Mouse (Mus musculus) right cerebral cortex, postnatal 4 days (tissue): ENCODE measurements around the gene Osm.
A peak's percentile ranks its signal among the peaks of the same experiment; 100 is the strongest.

Experiments
- DNase-seq: peaks from one replicate; pipeline ENCODE4 v3.0.0-alpha.2; 2022

The Osm gene

GRCm38 (mm10) chr11:4241180-4241579 lies 5.0 kb downstream of the Osm start:
- no peak for DNase-seq

DNA sequence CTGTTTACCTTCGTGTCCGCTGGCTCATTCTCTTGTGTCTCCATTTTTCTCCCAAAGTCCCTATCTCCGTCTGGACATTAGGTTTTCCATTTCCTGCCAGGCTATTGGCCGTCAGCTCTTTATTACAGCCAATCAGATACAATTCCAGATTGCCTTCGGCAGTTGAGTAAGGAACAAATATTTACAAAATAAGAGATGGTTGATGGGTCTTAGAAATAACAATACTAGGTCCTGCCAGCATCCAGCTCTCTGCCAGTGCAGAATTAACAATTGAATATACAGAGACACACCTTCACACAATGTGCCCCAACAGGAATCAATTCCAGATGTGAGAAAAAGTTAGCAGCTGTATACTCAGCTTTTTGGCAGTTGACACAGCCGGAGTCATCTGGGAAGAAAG lies 9.9 kb downstream of the Osm start:
- DNase-seq, result no peak

GRCm38 (mm10) chr11:4246623-4247022 lies 10.4 kb downstream of the Osm start:
- no peak for DNase-seq

- no peak for DNase-seq
These were observed 11.2 kb downstream of the Osm start for GRCm38 (mm10) chr11:4247201-4247959.

- no peak for DNase-seq
These were observed 12.9 kb downstream of the Osm start for GRCm38 (mm10) chr11:4249151-4249550.

DNA sequence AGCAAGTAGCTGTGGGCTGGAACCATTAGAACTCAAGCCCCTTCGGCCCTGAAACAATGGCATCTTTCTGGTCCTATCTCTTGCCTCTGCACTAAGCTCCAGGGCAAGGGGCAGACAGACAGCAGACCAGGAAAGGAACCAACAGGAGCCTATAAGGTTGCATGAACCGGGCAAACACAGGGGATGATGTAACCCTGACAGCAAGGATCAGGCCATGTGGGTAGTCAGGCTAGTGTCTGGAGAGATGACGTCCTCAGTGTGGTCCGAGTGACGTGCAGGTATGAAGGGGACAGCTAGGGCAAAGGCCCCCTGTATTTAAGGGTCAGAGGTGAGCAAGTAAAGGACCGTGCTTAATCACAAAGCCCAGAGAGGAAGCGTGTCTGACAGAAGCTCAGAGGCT lies 14.1 kb downstream of the Osm start:
- DNase-seq, result no peak

GRCm38 (mm10) chr11:4251376-4251775 lies 15.2 kb downstream of the Osm start:
- no peak for DNase-seq

GRCm38 (mm10) chr11:4252886-4253285 lies 16.7 kb downstream of the Osm start:
- DNase-seq, result no peak

- no peak for DNase-seq
These were observed 20.8 kb downstream of the Osm start, which contains the start of gene Lif for GRCm38 (mm10) chr11:4256846-4257607. TSS of gene Lif (plus strand) at chr11:4257557.

- DNase-seq, result no peak
These were observed 21.5 kb downstream of the Osm start for GRCm38 (mm10) chr11:4257756-4258155.

DNA sequence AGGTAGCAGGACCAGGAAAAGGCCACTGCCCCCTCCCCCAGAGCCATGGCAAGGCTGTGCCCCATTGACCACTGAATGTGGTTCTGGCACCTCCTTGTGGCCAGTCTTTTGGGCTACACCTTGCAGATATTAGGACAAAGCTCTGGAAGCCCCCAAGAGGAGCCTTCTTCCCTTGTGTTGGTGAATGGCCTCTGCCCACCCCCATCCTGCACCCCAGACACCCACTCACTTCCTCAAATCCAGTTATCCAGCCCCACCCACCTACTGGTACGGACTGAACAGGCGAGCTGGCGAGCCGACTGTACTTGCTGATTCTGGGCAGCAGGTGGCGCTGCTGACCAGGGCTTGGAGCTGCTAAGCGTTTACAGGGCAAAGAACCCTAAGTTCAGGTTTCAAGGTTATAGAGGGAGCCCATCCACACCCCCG lies 22.4 kb downstream of the Osm start:
- peak; percentile 84 for DNase-seq

DNA sequence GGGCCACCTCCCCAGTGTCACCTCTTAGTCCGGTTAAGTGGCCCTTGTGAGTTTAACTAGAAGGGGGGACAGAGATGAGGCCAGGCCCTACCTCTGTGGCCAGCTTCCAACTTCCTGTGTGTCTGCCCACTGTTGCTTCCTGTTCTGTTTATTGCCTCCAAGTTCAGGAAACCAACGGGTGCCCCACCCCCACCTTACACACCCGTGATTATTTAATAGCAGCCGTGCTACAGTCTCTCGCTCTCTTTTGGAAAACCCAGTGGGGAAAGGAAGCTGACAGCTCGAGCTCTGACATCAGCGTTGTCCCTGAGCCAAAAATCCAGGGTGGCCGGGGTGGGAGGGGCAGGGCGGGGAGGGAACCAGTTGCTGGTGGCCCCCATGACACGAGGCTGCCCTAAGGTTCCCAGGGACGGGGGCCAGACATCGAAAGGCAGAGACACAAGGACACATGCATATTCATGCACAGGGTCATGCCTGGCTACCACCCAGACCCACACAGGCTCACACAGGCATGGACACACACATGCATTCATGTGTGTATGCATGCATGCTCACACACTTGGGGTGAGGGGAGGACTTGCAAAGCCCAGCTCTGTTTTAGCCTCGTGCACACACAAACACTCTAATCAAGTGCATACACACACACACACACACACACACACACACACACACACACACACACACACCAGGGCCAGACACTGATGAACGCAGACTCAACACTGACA lies 24.4 kb downstream of the Osm start:
- no peak for DNase-seq

- DNase-seq, result peak; percentile 60
These were observed 24.9 kb downstream of the Osm start for GRCm38 (mm10) chr11:4261188-4261494.

- peak; percentile 61 for DNase-seq
These were observed 25.7 kb downstream of the Osm start for GRCm38 (mm10) chr11:4261969-4262368.

- no peak for DNase-seq
These were observed 26.6 kb downstream of the Osm start for GRCm38 (mm10) chr11:4262847-4263246.

GRCm38 (mm10) chr11:4263296-4263695 lies 27.1 kb downstream of the Osm start:
- DNase-seq, result no peak

GRCm38 (mm10) chr11:4264066-4264465 lies 27.8 kb downstream of the Osm start:
- DNase-seq, result no peak

- DNase-seq, result no peak
These were observed 30.3 kb downstream of the Osm start for GRCm38 (mm10) chr11:4266271-4267201.

- DNase-seq, result no peak
These were observed 31.0 kb downstream of the Osm start for GRCm38 (mm10) chr11:4267202-4267578.

GRCm38 (mm10) chr11:4268500-4268899 lies 32.3 kb downstream of the Osm start:
- DNase-seq, result no peak

- DNase-seq, result no peak
These were observed 34.7 kb downstream of the Osm start for GRCm38 (mm10) chr11:4270744-4271459.

GRCm38 (mm10) chr11:4271544-4271943 lies 35.3 kb downstream of the Osm start:
- no peak for DNase-seq
